Mouse (Mus musculus) forebrain, embryonic 13.5 days (tissue): ENCODE measurements at regions not wholly inside any gene's neighbourhood (a gene's known extent, or its start where the extent isn't known, plus 50 kb on each side); places are given as distances from the start of the nearest gene placed in this dataset.

Source experiments
- ATAC-seq: fragments of 200-750 bp; cut with Nextera tagmentation; 2 replicates; pipeline ENCODE4 v1.8.0; 2017
- H3K27ac ChIP-seq: fragments of 300-500 bp; sonication (generic); 2 replicates; pipeline ENCODE4 v1.5.1; 2015; ENCODE audit warnings: inconsistent platforms, mild to moderate bottlenecking, moderate library complexity
- H3K27me3 ChIP-seq: fragments of 300-500 bp; sonication (generic); 2 replicates; pipeline ENCODE4 v1.6.1; 2015; ENCODE audit warnings: mild to moderate bottlenecking, inconsistent platforms
- H3K36me3 ChIP-seq: fragments of 300-500 bp; sonication (generic); 2 replicates; pipeline ENCODE4 v1.6.1; 2015; ENCODE audit warnings: mild to moderate bottlenecking, inconsistent platforms; ENCODE audit not compliant: poor library complexity, severe bottlenecking
- H3K4me1 ChIP-seq: fragments of 300-500 bp; sonication (generic); 2 replicates; pipeline ENCODE4 v1.6.1; 2015; ENCODE audit warnings: inconsistent platforms
- H3K4me2 ChIP-seq: fragments of 300-500 bp; sonication (generic); 2 replicates; pipeline ENCODE4 v1.6.1; 2015; ENCODE audit warnings: inconsistent platforms, mild to moderate bottlenecking, moderate library complexity
- H3K4me3 ChIP-seq: fragments of 300-500 bp; sonication (generic); 2 replicates; pipeline ENCODE4 v1.5.1; 2015; ENCODE audit warnings: mild to moderate bottlenecking, inconsistent platforms
- H3K9ac ChIP-seq: fragments of 300-500 bp; sonication (generic); 2 replicates; pipeline ENCODE4 v1.6.1; 2015; ENCODE audit warnings: mild to moderate bottlenecking, inconsistent platforms
- H3K9me3 ChIP-seq: fragments of 300-500 bp; sonication (generic); replicated peaks from 2 replicates; pipeline ENCODE4 v1.6.1; 2016; ENCODE audit warnings: inconsistent platforms
- WGBS: fragments of 180-500 bp; shearing (Covaris S2); methylation state at CpG from one replicate; pipeline ENCODE4 v1.1.7; 2015; 5-methylcytosine and 5-hydroxymethylcytosine counted together

DNA sequence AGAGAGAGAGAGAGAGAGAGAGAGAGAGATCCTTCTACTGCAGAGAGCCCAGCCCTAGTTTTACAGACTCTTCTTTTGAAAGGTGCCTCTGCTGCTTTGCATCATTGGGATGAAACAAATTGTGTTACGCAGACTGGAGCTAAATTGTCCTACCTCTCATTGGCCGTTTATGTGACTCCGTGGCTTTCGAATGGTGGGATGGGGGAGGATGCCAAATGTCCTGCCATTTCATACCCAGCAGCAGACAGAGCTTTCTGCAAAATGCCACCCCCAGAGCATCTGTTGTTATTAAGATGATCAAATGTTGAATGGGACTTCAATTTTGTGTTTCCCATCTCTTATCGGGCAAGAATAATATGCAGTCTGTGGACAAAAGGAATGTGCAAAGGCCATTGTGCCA lies 321.9 kb upstream of the Mki67 start:
- H3K27ac ChIP-seq, result no peak overlapping the region
- H3K36me3 ChIP-seq, result no peaks in the 10 kb centered on the region
- H3K4me2 ChIP-seq, result no peak overlapping the region
- ATAC-seq, result no peak
- H3K9me3 ChIP-seq, result no peaks in the 10 kb centered on the region
- H3K9ac ChIP-seq, result no peak overlapping the region
- H3K4me3 ChIP-seq, result no peak overlapping the region
- peaks cover 4% of the 10 kb centered on the region; the same call in 1 of the 2 replicates for H3K27me3 ChIP-seq
- no peaks in the 10 kb centered on the region for H3K4me1 ChIP-seq
- WGBS, result 79% methylated on average over 5 of the region's 5 CpGs

GRCm38 (mm10) chr7:136038906-136039305 lies 322.7 kb upstream of the Mki67 start:
- no peak overlapping the region for H3K4me2 ChIP-seq
- no peak overlapping the region for H3K4me3 ChIP-seq
- no peaks in the 10 kb centered on the region for H3K36me3 ChIP-seq
- no peak overlapping the region for H3K9ac ChIP-seq
- no peaks in the 10 kb centered on the region for H3K4me1 ChIP-seq
- no peak for ATAC-seq
- H3K9me3 ChIP-seq, result no peaks in the 10 kb centered on the region
- 55% methylated on average over 2 of the region's 2 CpGs for WGBS
- peaks cover 4% of the 10 kb centered on the region; the same call in 1 of the 2 replicates for H3K27me3 ChIP-seq
- H3K27ac ChIP-seq, result no peak overlapping the region

DNA sequence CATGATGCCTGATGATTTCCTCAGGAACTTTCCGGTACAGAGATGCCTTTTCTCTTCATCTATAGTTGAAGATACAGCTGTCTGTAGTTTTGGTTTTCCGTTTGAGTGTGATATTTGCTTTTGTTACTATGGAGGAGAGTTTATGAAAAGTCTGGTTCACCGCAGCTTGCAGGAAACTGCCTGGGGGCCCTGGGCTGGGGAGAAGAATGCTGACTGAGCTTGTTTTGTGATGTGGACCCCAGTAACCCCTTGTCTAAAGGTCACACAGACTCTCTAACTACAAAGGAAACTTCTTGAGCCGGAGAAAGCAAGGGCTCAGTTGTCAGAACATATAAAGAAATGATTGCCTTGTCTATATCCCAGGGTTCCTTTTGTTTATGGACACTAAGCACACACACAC lies 325.8 kb upstream of the Mki67 start:
- no peak for ATAC-seq
- no peaks in the 10 kb centered on the region for H3K36me3 ChIP-seq

DNA sequence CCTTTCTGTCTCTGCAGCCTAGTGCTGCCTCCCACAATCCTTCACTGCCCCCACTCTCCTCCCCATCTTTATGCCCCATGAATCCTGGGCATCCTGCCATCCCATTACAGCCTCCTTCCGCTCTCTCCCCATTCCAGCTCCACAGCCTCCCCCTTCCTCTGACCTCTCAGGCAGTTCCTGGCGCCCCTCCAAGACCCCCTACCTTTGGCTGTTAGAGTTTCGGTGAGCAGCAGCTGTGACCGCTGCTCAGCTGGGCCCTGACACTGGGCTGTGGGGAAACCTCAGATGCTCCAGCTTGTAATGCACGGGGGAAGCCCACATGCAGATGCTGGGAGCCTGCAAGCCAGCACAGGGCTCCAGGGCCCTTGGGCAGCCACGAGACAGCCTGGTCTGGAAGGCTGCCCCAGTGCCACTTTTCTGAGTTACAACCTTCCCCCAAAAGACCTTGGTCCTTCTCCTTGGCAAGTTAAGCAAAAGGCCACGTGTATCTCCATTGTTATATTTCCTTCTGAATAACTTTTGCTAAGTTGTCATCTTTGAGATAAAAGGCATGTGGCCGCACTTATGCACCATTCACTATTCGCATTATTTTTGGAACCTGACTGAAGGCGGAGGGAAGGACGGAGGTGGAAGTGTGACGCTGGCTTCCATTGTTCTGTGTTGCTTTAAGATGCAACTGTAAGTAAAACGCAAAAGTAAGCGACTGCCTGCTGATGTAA lies 330.6 kb upstream of the Mki67 start:
- ATAC-seq, result peak; percentile 93
- H3K4me1 ChIP-seq, result peaks cover 35% of the 10 kb centered on the region
- no peaks in the 10 kb centered on the region for H3K9me3 ChIP-seq
- WGBS, result 9% methylated on average over 14 of the region's 14 CpGs
- peak overlapping the region; percentile 73 for H3K27ac ChIP-seq
- H3K27me3 ChIP-seq, result peaks cover 3% of the 10 kb centered on the region; the same call in 1 of the 2 replicates
- H3K9ac ChIP-seq, result peak overlapping the region; percentile 50; the same call in 1 of the 2 replicates
- H3K4me3 ChIP-seq, result no peak overlapping the region
- H3K4me2 ChIP-seq, result peak overlapping the region; percentile 45
- H3K36me3 ChIP-seq, result no peaks in the 10 kb centered on the region

More for the DNA sequence above, 325.8 kb upstream of the Mki67 start:
- H3K4me3 ChIP-seq, result no peak overlapping the region
- H3K27ac ChIP-seq, result no peak overlapping the region
- H3K4me1 ChIP-seq, result peaks cover 14% of the 10 kb centered on the region
- 65% methylated on average over 4 of the region's 4 CpGs for WGBS
- H3K9ac ChIP-seq, result no peak overlapping the region
- peaks cover 7% of the 10 kb centered on the region for H3K27me3 ChIP-seq
- H3K4me2 ChIP-seq, result no peak overlapping the region
- no peaks in the 10 kb centered on the region for H3K9me3 ChIP-seq

- peaks cover 7% of the 10 kb centered on the region; the same call in 1 of the 2 replicates for H3K27me3 ChIP-seq
- H3K4me2 ChIP-seq, result peak overlapping the region; percentile 45
- WGBS, result 3% methylated on average over 7 of the region's 7 CpGs
Measured at GRCm38 (mm10) chr7:136047364-136047945, 331.3 kb upstream of the Mki67 start.

DNA sequence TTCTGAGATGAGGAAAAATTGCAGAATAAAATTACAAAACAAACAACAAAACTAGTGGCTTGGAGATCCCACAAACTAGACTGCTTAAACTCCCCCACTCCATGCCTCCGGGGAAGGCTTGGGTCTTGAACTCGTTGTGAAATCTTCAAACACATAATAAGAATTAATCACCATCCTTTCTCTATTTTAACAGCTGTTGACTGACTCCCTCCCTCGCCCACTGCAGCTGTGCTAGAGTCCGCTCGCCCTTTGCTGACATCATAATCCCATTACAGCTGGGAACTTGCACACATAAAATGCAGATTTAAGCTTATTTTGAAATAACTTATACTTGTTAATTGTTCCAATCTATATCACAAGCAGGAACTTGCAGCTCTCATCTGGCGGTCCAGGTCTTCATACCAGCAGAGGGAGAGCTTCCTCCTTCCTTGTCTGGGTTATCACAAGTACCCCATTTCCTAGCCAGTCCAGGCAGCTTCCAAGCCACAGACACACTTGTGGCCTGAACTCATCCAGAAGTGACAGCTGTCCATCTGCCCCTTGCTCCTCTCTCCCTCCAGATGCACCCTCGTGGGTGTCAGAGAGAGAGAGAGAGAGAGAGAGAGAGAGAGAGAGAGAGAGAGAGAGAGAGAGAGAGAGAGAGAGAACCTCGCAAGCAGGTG lies 332.9 kb upstream of the Mki67 start:
- Histone ChIP-seq H3K27me3 (peaks cover 7% of the 10 kb centered on the region; the same call in 1 of the 2 replicates), H3K36me3 (no peaks in the 10 kb centered on the region), H3K9ac (no peak overlapping the region), H3K4me3 (no peak overlapping the region), H3K4me2 (no peak overlapping the region), H3K27ac (no peak overlapping the region), H3K9me3 (no peaks in the 10 kb centered on the region), H3K4me1 (peaks cover 35% of the 10 kb centered on the region)
- no peak for ATAC-seq
- 48% methylated on average over 7 of the region's 8 CpGs for WGBS

More at GRCm38 (mm10) chr7:136047364-136047945, 331.3 kb upstream of the Mki67 start:
- Histone ChIP-seq H3K9ac (no peak overlapping the region), H3K4me1 (peaks cover 35% of the 10 kb centered on the region), H3K36me3 (no peaks in the 10 kb centered on the region), H3K4me3 (no peak overlapping the region), H3K27ac (peak overlapping the region; percentile 73), H3K9me3 (no peaks in the 10 kb centered on the region)
- peak; percentile 50; the same call in 1 of the 2 replicates for ATAC-seq

DNA sequence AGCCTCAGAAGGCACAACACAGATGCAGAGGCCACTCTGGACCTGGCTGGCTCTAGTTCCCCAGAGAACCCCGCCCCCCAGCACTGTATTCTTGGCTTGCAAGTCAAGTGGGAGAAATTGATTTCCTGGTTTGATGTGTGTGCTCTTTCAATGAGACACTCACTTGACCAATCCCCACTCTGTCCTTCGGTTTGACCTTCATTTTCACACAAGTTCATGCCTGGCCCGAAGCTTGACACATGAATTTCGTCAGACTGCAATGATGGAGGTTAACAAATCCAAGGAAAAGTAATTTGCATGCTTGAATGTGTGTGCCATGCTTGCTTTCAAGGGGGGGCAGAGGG lies 333.4 kb upstream of the Mki67 start:
- H3K4me3 ChIP-seq, result no peak overlapping the region
- WGBS, result 74% methylated on average over 4 of the region's 4 CpGs
- peaks cover 35% of the 10 kb centered on the region for H3K4me1 ChIP-seq
- ATAC-seq, result no peak
- no peak overlapping the region for H3K27ac ChIP-seq
- no peak overlapping the region for H3K4me2 ChIP-seq
- no peaks in the 10 kb centered on the region for H3K9me3 ChIP-seq
- H3K36me3 ChIP-seq, result no peaks in the 10 kb centered on the region
- peaks cover 4% of the 10 kb centered on the region; the same call in 1 of the 2 replicates for H3K27me3 ChIP-seq
- no peak overlapping the region for H3K9ac ChIP-seq

DNA sequence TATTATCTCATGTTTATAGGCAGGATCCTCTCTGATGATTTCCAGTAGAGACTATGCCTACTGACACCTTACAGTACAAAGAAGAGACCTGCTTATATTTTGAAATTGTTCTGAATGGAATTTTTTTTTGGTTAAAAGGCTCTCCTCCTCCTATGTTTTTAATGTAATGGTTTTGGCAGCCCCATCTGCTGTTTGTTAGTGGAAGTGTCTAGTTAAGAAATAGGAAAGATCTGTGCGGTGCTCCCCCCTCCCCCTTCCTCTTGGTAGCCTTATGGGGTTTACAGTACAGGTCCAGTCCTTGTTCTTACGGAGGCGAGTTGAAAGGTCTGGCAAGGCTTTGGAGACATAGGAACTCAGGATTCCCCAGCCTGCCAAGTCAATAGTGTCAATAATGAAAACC lies 334.0 kb upstream of the Mki67 start:
- Histone ChIP-seq H3K4me1 (peaks cover 35% of the 10 kb centered on the region), H3K27ac (no peak overlapping the region), H3K27me3 (peaks cover 3% of the 10 kb centered on the region; the same call in 1 of the 2 replicates), H3K9ac (no peak overlapping the region), H3K36me3 (no peaks in the 10 kb centered on the region), H3K9me3 (no peaks in the 10 kb centered on the region), H3K4me3 (no peak overlapping the region), H3K4me2 (no peak overlapping the region)
- no peak for ATAC-seq
- WGBS, result 79% methylated on average over 3 of the region's 3 CpGs

DNA sequence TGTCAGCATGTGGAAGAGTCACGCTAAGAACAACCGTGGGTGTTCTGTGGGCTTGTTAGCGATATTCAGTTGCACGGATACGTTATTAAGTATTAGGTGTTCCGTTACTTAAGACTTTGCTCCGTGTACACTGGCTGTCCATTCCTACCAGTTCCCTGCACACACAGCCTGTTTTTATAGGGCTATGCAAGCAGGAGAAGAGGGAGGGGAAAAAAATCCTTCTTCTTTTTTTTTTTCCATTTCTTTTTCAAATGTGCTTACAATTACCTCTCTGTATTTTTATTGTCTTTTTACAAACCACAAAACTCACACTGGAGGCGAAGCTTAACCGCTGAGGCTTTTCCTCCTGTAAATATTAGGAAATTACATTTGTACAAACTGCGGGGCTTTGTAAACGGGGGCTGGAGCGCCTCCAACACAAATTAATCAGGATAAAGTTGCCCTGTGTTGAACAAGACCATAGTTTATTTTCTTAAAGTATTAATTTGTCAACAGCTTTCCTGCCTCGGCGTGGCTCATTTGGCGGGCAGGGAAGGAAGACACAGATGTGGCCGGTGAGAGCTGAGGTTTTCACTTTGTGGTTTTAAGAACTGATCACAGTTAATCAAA lies 340.8 kb upstream of the Mki67 start:
- H3K36me3 ChIP-seq, result no peaks in the 10 kb centered on the region
- peaks cover 7% of the 10 kb centered on the region for H3K4me1 ChIP-seq
- H3K27ac ChIP-seq, result no peak overlapping the region
- H3K27me3 ChIP-seq, result peaks cover 11% of the 10 kb centered on the region
- H3K9ac ChIP-seq, result no peak overlapping the region
- H3K4me2 ChIP-seq, result no peak overlapping the region
- ATAC-seq, result no peak
- no peaks in the 10 kb centered on the region for H3K9me3 ChIP-seq
- 71% methylated on average over 16 of the region's 16 CpGs for WGBS
- no peak overlapping the region for H3K4me3 ChIP-seq

DNA sequence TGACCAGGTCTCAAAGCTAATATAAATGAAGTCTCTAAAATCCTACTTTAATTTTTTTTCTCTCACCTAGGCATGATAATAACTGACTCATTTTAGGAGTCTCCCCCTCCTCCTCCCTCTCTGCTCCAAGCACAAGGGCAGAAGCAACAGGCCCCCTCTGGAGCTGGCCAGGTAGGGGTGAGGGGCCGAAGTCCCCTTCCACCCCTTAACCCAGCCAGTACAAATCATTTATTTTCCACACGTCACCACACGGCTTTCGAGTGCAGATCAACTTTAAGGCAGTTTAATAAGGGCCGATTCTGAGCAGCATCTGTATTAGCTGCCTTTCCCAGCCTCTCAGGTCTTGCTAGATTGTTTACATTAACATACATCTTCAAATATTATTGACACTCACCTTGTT lies 342.2 kb upstream of the Mki67 start:
- Histone ChIP-seq H3K9me3 (no peaks in the 10 kb centered on the region), H3K4me2 (no peak overlapping the region), H3K27me3 (peaks cover 9% of the 10 kb centered on the region), H3K27ac (no peak overlapping the region), H3K4me1 (peaks cover 7% of the 10 kb centered on the region), H3K4me3 (no peak overlapping the region), H3K9ac (no peak overlapping the region), H3K36me3 (no peaks in the 10 kb centered on the region)
- no peak for ATAC-seq
- 82% methylated on average over 5 of the region's 5 CpGs for WGBS

DNA sequence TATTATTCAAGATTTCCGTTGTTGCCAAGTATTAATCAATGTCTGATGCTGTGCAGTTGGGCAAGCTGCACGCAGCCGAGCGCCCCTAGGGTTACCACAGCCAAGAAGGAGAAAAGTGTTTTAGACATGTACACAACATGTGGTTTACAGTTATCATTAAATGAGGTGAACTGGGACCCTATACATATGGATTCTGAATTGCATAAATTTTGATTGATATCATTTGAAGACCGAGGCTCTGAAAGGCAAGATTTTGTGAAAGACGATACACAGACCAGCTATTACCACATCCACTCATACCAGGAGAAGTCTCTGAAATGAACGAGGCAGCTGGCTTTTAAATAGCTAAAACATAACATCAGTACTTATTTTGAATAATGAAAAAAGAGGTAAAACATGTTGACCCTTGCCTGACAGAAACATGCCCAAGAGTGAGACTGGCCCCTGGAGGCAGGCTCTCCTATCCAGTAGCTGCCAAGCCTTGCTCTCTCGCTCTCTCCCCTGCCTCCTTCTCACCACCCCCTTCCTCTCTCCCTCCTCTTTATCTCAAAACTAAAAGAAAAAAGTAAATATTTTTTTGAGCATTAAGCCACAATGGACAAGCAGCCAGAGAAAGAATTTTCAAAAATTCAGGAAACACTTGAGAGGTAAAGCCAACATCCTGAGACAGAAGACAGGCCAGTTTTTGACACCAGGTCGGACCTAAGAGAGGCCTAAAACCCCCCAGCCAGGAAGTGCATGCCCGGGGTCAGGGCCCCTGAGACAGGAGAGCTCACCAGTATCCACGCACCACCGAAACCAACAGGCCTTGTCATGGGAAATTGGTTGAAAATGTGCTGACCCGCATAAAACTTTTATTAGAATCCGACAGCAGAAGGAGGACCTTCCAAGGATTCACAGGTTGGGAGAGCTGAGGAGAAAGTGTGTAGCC lies 342.9 kb upstream of the Mki67 start:
- H3K36me3 ChIP-seq, result no peaks in the 10 kb centered on the region
- peaks cover 7% of the 10 kb centered on the region for H3K4me1 ChIP-seq
- WGBS, result 79% methylated on average over 14 of the region's 14 CpGs
- no peak overlapping the region for H3K4me3 ChIP-seq
- H3K9ac ChIP-seq, result no peak overlapping the region
- no peak overlapping the region for H3K27ac ChIP-seq
- H3K4me2 ChIP-seq, result no peak overlapping the region
- no peak for ATAC-seq
- H3K9me3 ChIP-seq, result no peaks in the 10 kb centered on the region
- H3K27me3 ChIP-seq, result peaks cover 15% of the 10 kb centered on the region
